16 mouse cellular contexts compared by ENCODE assay signal in the genomic region with DNA sequence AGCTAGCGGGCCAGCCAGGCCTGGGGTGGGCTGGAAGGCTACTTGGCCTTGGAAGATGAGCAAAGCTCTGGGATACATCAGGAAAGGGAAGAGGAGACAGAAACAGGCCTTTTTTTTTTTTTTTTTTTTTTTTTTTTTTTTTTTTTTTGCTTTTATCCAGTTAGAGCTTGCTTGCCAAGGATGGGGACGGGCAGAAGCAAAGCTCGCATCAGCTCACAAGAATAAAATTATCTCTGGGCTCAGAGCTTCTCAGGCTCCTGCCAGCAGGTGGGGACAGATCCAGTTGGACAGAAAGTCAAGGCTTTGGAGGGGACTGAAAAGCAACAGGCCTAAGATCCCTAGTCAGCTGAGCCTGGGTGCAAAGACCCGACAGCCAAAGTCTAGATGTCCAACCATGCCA. TPM values are rescaled to one million over a fixed set of nuclear protein-coding genes. Genes with fewer than 3 reads are reported as not detected.
DNase-seq lines count a peak whose midpoint lies in the region; ATAC-seq and TF ChIP-seq lines count a peak whose summit lies in the region.
"Had no signal": no experiment of that assay in that cellular context is flagged by ENCODE, and none has a peak within 500 bp of the region (broad histone marks: within the 10 kb centered on the region; RNA-seq: fewer than 3 reads in every experiment).

No protein-coding gene starts in this region.

- H3K27me3 ChIP-seq in hindbrain, postnatal 0 days (ENCODE audit: insufficient read depth, low read length): no peaks in the 10 kb centered on the region
- no peaks in the 10 kb centered on the region for H3K27me3 ChIP-seq in hindbrain, embryonic 14.5 days (ENCODE audit: control insufficient read depth, insufficient read depth, low read length)
- H3K27me3 ChIP-seq in midbrain, postnatal 0 days (ENCODE audit: insufficient read depth, low read length): no peaks in the 10 kb centered on the region
- no peaks in the 10 kb centered on the region for H3K27me3 ChIP-seq in midbrain, embryonic 16.5 days (ENCODE audit: control insufficient read depth, insufficient read depth, low read depth, low read length)
- H3K27me3 ChIP-seq in heart, embryonic 10.5 days (ENCODE audit: insufficient read depth, poor library complexity, severe bottlenecking): no peaks in the 10 kb centered on the region
- H3K27me3 ChIP-seq: neural tube, embryonic 15.5 days had no signal

- intact Hi-C loops in heart, postnatal 36 days (cut with DNase I): no loop called here

- H3K9ac ChIP-seq in hindbrain, postnatal 0 days (replicated peaks; ENCODE audit: low read length): no peak overlapping the region
- no peak overlapping the region for H3K9ac ChIP-seq in hindbrain, embryonic 14.5 days
- H3K9ac ChIP-seq in midbrain, postnatal 0 days (replicated peaks; ENCODE audit: low read length, poor library complexity, severe bottlenecking): no peak overlapping the region
- no peak overlapping the region for H3K9ac ChIP-seq in midbrain, embryonic 16.5 days (ENCODE audit: low read depth, low read length)
- H3K9ac ChIP-seq: neural tube, embryonic 15.5 days had no signal

- TF ChIP-seq CTCF in hindbrain, postnatal 0 days (IDR thresholded peaks at IDR 0.05; ENCODE audit: low read depth): peak; percentile 34; the same call in 1 of the 2 replicates
- peak; percentile 47 for TF ChIP-seq CTCF in midbrain, postnatal 0 days (IDR thresholded peaks at IDR 0.05)
- TF ChIP-seq CTCF in brain, embryonic 14.5 days (IDR thresholded peaks at IDR 0.05; ENCODE audit: borderline replicate concordance, extremely low read depth, insufficient read depth, insufficient read length): peak; percentile 11; the same call in 1 of the 2 replicates

- no peak for TF ChIP-seq POLR2A in brain, embryonic 14.5 days (IDR thresholded peaks at IDR 0.05; ENCODE audit: borderline replicate concordance, extremely low read depth, insufficient read depth, insufficient read length, poor library complexity, severe bottlenecking)

- H3K4me3 ChIP-seq in hindbrain, postnatal 0 days (ENCODE audit: low read length): no peak overlapping the region
- H3K4me3 ChIP-seq in hindbrain, embryonic 14.5 days (replicated peaks; ENCODE audit: low read length): no peak overlapping the region
- H3K4me3 ChIP-seq in midbrain, postnatal 0 days (ENCODE audit: low read depth, low read length): no peak overlapping the region
- H3K4me3 ChIP-seq in midbrain, embryonic 16.5 days (ENCODE audit: low read depth, low read length): no peak overlapping the region
- H3K4me3 ChIP-seq in heart, embryonic 10.5 days: no peak overlapping the region
- H3K4me3 ChIP-seq: neural tube, embryonic 15.5 days had no signal

- H3K9me3 ChIP-seq in hindbrain, postnatal 0 days (ENCODE audit: low read length): no peaks in the 10 kb centered on the region
- no peaks in the 10 kb centered on the region for H3K9me3 ChIP-seq in hindbrain, embryonic 14.5 days (ENCODE audit: control insufficient read depth, low read length)
- no peaks in the 10 kb centered on the region for H3K9me3 ChIP-seq in midbrain, postnatal 0 days (ENCODE audit: low read length)
- no peaks in the 10 kb centered on the region for H3K9me3 ChIP-seq in midbrain, embryonic 16.5 days (replicated peaks; ENCODE audit: control insufficient read depth, low read length, poor library complexity, severe bottlenecking)
- H3K9me3 ChIP-seq in heart, embryonic 10.5 days: no peaks in the 10 kb centered on the region
- H3K9me3 ChIP-seq: neural tube, embryonic 15.5 days had no signal

- ATAC-seq in hindbrain, postnatal 0 days: peak; percentile 49; the same call in 1 of the 2 replicates
- ATAC-seq in hindbrain, embryonic 14.5 days (ENCODE audit: low FRiP score): no peak
- no peak for ATAC-seq in midbrain, postnatal 0 days (ENCODE audit: low FRiP score)
- no peak for ATAC-seq in midbrain, embryonic 16.5 days
- ATAC-seq: hindbrain, embryonic 16.5 days had no signal

- no peaks in the 10 kb centered on the region for H3K4me1 ChIP-seq in hindbrain, postnatal 0 days (ENCODE audit: insufficient read depth, low read length)
- no peaks in the 10 kb centered on the region for H3K4me1 ChIP-seq in hindbrain, embryonic 14.5 days (replicated peaks; ENCODE audit: control insufficient read depth, insufficient read depth, low read length)
- no peaks in the 10 kb centered on the region for H3K4me1 ChIP-seq in midbrain, postnatal 0 days (ENCODE audit: insufficient read depth, low read length)
- no peaks in the 10 kb centered on the region for H3K4me1 ChIP-seq in midbrain, embryonic 16.5 days (ENCODE audit: control insufficient read depth, insufficient read depth, low read length)
- 0 out of 2 replicates have a peak, but pooled peaks cover 7% of the 10 kb centered on the region for H3K4me1 ChIP-seq in heart, embryonic 10.5 days
- H3K4me1 ChIP-seq: neural tube, embryonic 15.5 days had no signal

- no peak overlapping the region for H3K27ac ChIP-seq in hindbrain, postnatal 0 days
- no peak overlapping the region for H3K27ac ChIP-seq in hindbrain, embryonic 14.5 days
- H3K27ac ChIP-seq in midbrain, postnatal 0 days (ENCODE audit: low read depth, low read length): no peak overlapping the region
- no peak overlapping the region for H3K27ac ChIP-seq in midbrain, embryonic 16.5 days (ENCODE audit: low read length)
- no peak overlapping the region for H3K27ac ChIP-seq in heart, embryonic 10.5 days
- H3K27ac ChIP-seq: neural tube, embryonic 15.5 days had no signal

- H3K4me2 ChIP-seq in hindbrain, postnatal 0 days (ENCODE audit: low read depth, low read length): no peak overlapping the region
- H3K4me2 ChIP-seq in hindbrain, embryonic 14.5 days (replicated peaks): no peak overlapping the region
- H3K4me2 ChIP-seq in midbrain, postnatal 0 days (ENCODE audit: low read depth, low read length, poor library complexity, severe bottlenecking): no peak overlapping the region
- no peak overlapping the region for H3K4me2 ChIP-seq in midbrain, embryonic 16.5 days (ENCODE audit: low read length)
- H3K4me2 ChIP-seq: neural tube, embryonic 15.5 days had no signal

- DNase-seq in hindbrain, postnatal 0 days (ENCODE audit: low spot score): peak; percentile 41
- no peak for DNase-seq in hindbrain, embryonic 14.5 days (ENCODE audit: low spot score)
- DNase-seq in midbrain, postnatal 0 days (ENCODE audit: low spot score): peak; percentile 38
- DNase-seq in brain, embryonic 14.5 days (ENCODE audit: low read depth): no peak
- DNase-seq in right cerebral cortex, postnatal 25 days: peak; percentile 17
- DNase-seq in heart, postnatal 36 days: no peak
- DNase-seq in heart, embryonic 10.5 days (ENCODE audit: low spot score): no peak
- DNase-seq: adrenal gland, adult 2 months; heart, adult 11 months; heart, postnatal 10 days; kidney, adult 9 months; liver; lung, adult 2 months had no signal

- 65% methylated on average over 4 of the region's 4 CpGs for WGBS in hindbrain, postnatal 0 days
- WGBS in hindbrain, embryonic 14.5 days: 82% methylated on average over 4 of the region's 4 CpGs
- WGBS in midbrain, postnatal 0 days: 74% methylated on average over 4 of the region's 4 CpGs
- 77% methylated on average over 4 of the region's 4 CpGs for WGBS in midbrain, embryonic 16.5 days
- WGBS in heart, embryonic 10.5 days: 87% methylated on average over 4 of the region's 4 CpGs

- no peaks in the 10 kb centered on the region for H3K36me3 ChIP-seq in hindbrain, postnatal 0 days (ENCODE audit: insufficient read depth, low read length)
- H3K36me3 ChIP-seq in hindbrain, embryonic 14.5 days (replicated peaks; ENCODE audit: control insufficient read depth, insufficient read depth): no peaks in the 10 kb centered on the region
- H3K36me3 ChIP-seq in midbrain, postnatal 0 days (ENCODE audit: insufficient read depth, low read length): no peaks in the 10 kb centered on the region
- H3K36me3 ChIP-seq in midbrain, embryonic 16.5 days (ENCODE audit: control insufficient read depth, insufficient read depth, low read length): no peaks in the 10 kb centered on the region
- H3K36me3 ChIP-seq in heart, embryonic 10.5 days: no peaks in the 10 kb centered on the region
- H3K36me3 ChIP-seq: neural tube, embryonic 15.5 days had no signal

RNA-seq across cellular contexts. Expression of a gene that starts 32.9 kb away (rescaled TPM):
- total RNA-seq in hindbrain, postnatal 0 days (2014; rRNA removed): 101 and 106 TPM in 2 replicates
- polyA plus RNA-seq in hindbrain, postnatal 0 days (2015; fragmentation: Nextera tagmentation; extraction: Ambion mirVana): 57.1 and 67.4 TPM in 2 replicates
- polyA plus RNA-seq in hindbrain, embryonic 14.5 days (2014; fragmentation: Nextera tagmentation; extraction: Ambion mirVana): 32.4 and 38.9 TPM in 2 replicates
- total RNA-seq in midbrain, postnatal 0 days (2014; rRNA removed): 54.7 and 69.9 TPM in 2 replicates
- 42.8 and 49.7 TPM in 2 replicates for polyA plus RNA-seq in midbrain, postnatal 0 days (2015; fragmentation: Nextera tagmentation; extraction: Ambion mirVana)
- polyA plus RNA-seq in midbrain, embryonic 16.5 days (2015; fragmentation: Nextera tagmentation; extraction: Ambion mirVana): 20.6 and 33.4 TPM in 2 replicates
- 14.8 and 16.3 TPM in 2 replicates for polyA plus RNA-seq in brain, embryonic 14.5 days (2012; rRNA removed)
- under 1 TPM; 0.19 to 0.72 TPM for total RNA-seq in heart, postnatal 36 days (2021)
- polyA plus RNA-seq in heart, embryonic 10.5 days (2016; fragmentation: Nextera tagmentation; extraction: Ambion mirVana): 0.27 and 0.48 TPM in 2 replicates

RNA-seq across cellular contexts. Expression of a gene that starts 42.6 kb away (rescaled TPM):
- 87.8 and 94.2 TPM in 2 replicates for total RNA-seq in hindbrain, postnatal 0 days (2014; rRNA removed)
- polyA plus RNA-seq in hindbrain, postnatal 0 days (2015; fragmentation: Nextera tagmentation; extraction: Ambion mirVana): 208 and 217 TPM in 2 replicates
- polyA plus RNA-seq in hindbrain, embryonic 14.5 days (2014; fragmentation: Nextera tagmentation; extraction: Ambion mirVana): 166 and 198 TPM in 2 replicates
- total RNA-seq in midbrain, postnatal 0 days (2014; rRNA removed): 87.2 and 103 TPM in 2 replicates
- polyA plus RNA-seq in midbrain, postnatal 0 days (2015; fragmentation: Nextera tagmentation; extraction: Ambion mirVana): 184 and 191 TPM in 2 replicates
- polyA plus RNA-seq in midbrain, embryonic 16.5 days (2015; fragmentation: Nextera tagmentation; extraction: Ambion mirVana): 148 and 165 TPM in 2 replicates
- polyA plus RNA-seq in brain, embryonic 14.5 days (2012; rRNA removed): 75.5 and 82.6 TPM in 2 replicates
- 100 to 1,000 TPM; 577 to 619 TPM for total RNA-seq in heart, postnatal 36 days (2021)
- polyA plus RNA-seq in heart, embryonic 10.5 days (2016; fragmentation: Nextera tagmentation; extraction: Ambion mirVana): 348 and 488 TPM in 2 replicates

Comparison
In these comparisons a context has a peak if more than half of its experiments do, and no peak if none do; other contexts are left out.
1. DNase-seq: peak in hindbrain, postnatal 0 days (single experiment), midbrain, postnatal 0 days (single experiment) and right cerebral cortex, postnatal 25 days (single experiment); none in hindbrain, embryonic 14.5 days (single experiment), brain, embryonic 14.5 days (single experiment), heart, postnatal 36 days (0 of 2) and heart, embryonic 10.5 days (single experiment).
2. RNA of a gene that starts 32.9 kb away (polyA plus RNA-seq): 57.1 to 67.4 TPM in hindbrain, postnatal 0 days, 42.8 to 49.7 TPM in midbrain, postnatal 0 days, 20.6 to 33.4 TPM in midbrain, embryonic 16.5 days, 32.4 to 38.9 TPM in hindbrain, embryonic 14.5 days and 14.8 to 16.3 TPM in brain, embryonic 14.5 days; 0.27 to 0.48 TPM in heart, embryonic 10.5 days; every median in the first group is over 10 times any median in the second.
3. Peak in every context shown above with its lines, with median percentiles within 50 percentile points of each other: CTCF ChIP-seq.